Mouse (Mus musculus): Measurements from ENCODE around the gene Fzr1.

DNA sequence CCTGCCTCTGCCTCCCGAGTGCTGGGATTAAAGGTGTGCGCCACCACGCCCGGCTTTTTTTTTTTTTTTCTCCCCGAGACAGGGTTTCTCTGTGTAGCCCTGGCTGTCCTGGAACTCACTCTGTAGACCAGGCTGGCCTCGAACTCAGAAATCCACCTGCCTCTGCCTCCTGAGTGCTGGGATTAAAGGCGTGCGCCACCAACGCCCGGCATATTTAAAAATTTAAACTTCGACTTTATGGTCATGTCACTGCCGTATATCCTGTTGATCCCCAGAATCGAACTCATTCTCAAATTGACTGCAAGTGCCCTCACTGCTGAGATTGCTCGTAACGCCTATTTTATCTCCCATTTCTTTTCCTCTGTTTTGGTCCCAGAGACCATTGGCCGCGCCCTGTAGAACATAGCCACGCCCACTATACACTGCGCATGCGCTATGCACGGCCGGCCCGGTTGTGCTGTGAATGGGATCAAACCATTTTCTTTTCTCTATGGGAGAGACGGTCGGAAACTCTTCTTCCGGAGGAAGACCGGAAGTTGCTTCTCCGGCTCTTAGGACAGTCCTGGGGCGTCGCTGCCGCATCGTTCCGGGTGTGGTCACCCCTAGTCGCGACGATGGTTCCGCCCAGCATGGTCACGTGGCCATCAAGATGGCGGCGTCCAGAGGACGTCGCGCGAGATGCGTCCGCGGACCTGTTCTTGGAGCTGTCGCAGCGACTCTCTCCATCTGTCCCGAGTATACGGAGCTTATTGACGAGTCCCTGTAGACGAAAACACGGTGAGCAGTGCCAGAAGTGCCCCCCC is 5.7 kb upstream of the Fzr1 start, which contains the start of the genes Dohh and Gm48551:
- TF ChIP-seq CTCF (conservative IDR thresholded peaks at IDR 0.05; ENCODE audit: low read length): no peak
- TF ChIP-seq NANOG (IDR thresholded peaks at IDR 0.05; ENCODE audit: borderline replicate concordance, low read length): no peak
- no peak for TF ChIP-seq POU5F1 (IDR thresholded peaks at IDR 0.05; ENCODE audit: borderline replicate concordance, low read length)
